Mouse (Mus musculus): Measurements from ENCODE around the gene Pakap. TPM values are rescaled to one million over a fixed set of nuclear protein-coding genes. Genes with fewer than 3 reads are reported as not detected.
"Not testable (repeated sequence)": the region's sequence is repeated elsewhere in the genome, so short reads cannot be mapped to it uniquely, and the experiment has no call there.

Gene Pakap
- total RNA-seq, 2 experiments from 2014 or later: 73.5 to 80.4 TPM

DNA sequence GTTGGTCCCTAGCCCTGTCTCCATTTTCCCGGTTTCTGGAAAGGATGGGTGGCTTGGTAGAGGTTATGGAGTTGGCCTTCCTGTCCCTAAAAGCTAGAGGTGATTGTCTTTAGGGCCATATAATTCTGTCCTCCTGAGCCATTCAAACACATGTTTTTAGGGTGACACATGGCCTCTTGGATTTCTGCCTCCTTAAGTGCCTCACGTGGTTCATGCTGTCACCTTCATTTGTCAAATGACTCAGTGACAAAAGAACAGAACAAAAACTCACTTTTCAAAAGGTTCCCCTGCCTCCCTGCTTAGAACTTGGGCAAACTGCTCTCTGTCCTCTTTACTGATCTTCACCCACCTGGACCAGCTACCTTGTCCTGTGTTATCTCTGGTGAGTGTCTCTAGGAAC, 317.2 kb downstream of the Pakap start:
- DNase-seq: no peak

DNA sequence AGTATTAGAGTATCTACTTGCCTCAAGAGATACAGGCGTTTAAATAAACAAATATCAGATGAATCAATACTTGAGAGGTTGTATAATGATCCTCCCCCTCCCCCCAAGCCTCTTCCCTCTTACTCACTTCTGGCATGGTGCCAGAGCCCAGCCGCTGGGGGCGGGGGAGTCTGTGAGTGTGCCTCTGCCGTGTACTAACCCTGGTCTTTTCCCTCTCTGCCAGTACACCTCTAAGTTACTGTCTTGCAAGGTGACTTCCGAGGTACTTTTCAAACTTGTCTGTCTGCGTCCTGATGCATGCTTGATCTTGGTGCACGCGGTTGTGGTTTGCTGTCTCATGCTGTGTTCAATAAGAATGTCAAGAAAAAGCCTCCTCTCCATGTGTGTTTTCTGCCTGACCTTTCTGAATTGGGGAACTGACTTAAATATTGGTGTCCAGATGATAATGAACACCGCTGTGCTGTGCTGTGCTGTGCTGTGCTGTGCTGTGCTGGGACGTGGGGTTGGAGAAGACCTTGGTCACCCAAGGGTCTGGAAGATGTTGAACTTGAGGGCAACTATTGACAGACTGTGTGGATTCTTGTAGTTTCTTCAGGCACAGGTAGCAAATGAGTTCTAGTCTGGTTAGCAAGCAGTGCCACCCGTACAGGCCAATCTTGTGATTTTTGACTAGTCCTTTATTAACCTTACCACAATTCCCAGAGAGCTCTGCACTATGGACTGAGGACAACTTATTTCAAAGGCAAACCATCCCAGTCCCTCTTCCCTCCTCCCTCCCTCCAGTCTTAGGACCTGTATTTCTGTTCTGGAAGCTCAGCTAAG, 318.3 kb downstream of the Pakap start:
- DNase-seq: peak; percentile 59

DNA sequence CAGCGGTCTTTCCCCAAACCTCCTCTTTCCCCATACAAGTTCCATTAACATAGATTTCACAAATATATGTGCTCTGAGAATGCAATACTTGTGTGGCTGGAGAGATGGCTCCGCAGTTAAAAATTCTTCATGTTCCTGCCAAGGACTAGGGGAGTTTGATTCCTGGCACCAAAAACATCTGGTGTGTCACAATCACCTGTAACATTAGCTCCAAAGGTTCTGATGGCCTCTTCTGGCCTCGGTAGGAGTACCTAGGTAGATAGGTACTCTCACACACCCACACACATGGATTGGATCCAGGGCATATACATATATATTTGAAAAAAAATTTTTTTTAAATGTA, 318.9 kb downstream of the Pakap start:
- no peak for DNase-seq

DNA sequence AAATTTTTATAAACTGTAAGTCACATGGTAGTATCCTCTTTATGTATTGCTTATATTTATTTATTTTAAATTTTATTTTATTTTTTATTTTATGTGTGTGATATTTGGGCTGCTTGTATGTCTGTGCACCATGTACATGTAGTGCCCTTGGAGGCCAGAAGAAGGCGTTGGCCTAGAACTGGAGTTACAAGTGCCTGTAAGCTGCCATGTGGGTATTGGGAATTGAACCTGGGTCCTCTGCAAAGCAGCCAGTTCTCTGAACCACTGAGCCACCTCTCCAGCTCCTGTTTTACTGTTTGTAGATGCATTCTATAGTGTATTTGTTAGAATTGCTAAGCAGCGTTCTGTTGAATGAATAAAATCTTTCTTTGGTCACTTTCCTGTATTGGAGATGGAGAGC, 320.3 kb downstream of the Pakap start:
- no peak for DNase-seq

DNA sequence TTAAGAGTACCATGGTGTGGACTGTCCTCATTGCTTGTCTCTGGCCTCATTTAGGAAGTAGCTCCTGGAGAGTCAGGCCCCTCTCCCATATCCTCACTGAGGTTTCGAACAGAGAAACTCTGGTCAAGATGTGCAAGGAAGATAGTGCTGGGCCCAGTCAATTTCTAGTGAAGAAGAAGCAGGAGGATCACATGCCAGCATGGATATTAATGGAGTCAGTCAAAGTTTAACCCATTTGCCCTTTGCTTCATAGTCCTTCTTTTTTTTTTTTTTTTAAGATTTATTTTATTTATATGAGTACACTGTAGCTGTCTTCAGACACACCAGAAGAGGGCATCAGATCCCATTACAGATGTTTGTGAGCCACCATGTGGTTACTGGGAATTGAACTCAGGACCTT, 321.0 kb downstream of the Pakap start:
- not testable (repeated sequence) for DNase-seq

DNA sequence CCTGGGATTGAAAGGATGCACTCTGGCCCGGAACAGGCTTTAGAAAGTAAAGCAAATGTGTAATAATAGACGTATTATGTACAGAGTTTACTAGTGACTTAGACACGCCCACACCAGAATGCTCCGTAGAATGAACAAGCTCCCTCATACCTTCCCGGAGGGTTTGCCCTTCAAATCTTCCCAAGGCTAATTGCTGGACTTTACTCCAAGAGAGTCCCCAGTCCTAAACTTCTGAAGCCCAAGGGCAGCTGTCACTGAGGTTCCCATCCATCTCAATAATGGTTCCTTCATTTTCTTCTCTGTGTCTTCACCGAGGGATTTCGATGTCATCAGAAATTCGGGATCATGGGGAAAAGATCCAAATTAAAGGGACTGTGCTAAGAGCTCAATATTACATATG, 321.8 kb downstream of the Pakap start:
- no peak for DNase-seq

DNA sequence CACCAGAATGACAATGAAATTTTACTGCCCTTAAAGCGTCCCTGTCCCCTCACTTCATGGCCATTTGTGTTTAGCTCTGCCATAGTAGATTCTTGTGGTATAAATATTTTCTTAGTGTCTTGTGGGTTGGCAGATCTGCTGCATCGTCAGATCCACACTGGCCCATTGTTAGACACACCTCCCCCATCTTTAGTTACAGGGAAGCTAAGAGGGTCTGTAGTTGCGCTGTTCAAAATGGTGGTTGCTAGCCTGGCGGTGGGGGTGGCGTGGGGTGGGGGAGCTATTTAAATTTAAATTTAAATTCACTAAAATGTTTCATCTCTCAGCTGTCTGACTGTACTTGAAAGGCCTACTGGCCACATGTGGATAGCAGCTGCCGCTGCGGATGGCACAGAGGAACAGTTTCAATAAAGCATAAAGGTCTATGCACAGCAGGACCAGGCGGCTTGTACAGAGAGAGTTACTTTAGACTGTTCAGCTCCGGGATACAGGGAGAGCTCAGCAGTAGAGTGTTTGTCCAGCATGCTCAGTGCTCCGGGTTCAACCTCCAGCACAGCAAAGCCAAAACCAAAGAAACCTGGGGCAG, 324.1 kb downstream of the Pakap start:
- no peak for DNase-seq

DNA sequence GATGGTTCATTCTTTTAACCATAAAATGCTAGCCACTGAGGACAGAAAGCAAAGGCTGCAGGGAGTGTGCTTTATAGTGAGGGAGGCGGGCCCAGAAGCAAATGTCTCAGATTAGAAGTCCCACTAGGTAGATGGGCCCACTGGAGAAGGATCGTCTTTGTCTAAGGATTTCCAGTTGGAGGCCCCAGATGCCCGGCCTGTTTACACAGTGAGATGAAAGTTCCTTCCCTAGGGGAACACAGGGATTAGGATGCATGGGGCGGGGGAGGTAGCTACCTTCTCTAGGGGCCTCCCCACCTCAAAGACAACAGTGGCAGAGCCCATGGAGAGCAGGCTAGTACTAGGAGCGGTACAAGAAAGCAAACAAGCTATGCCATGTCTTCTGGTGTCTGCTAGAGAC, 327.2 kb downstream of the Pakap start:
- no peak for DNase-seq

DNA sequence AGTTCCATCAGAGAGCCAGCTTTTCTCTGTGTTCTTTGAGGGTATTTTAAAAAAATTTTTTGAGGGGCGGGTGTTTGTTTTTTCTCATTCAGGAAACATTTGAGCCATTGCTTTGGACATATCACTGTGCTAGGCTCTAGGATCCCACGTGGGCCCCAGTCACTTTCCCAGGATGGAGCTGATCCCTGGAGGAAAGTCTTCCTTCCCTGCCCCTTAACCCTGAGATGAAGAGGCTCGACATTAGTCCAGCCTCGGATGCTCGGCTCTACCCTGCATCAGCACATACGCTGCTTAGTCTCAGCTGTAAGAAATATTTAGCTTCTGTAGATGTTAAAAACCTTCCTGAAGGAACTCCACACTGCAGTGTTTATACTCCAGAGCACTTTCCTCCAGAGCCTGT, 327.9 kb downstream of the Pakap start:
- DNase-seq: no peak

DNA sequence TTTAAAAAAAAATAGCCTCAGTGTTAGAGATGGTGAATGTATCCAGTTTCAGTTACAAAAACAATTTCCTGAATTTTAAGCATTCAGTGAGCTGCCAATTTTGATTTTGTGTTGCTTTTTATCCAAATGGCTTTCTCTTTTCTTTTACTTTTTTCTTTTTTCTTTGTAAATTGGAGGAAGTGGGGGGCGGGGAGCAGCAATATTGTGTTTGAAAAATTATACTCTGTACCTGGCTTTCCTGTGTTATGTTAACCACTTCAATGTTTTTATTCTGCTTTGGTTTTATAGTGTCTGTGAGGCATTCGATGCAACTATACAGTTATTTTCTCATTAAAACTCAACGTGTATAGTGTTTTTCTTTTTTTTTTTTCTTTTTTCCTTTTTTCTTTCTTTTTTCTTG, 328.7 kb downstream of the Pakap start:
- DNase-seq: no peak

DNA sequence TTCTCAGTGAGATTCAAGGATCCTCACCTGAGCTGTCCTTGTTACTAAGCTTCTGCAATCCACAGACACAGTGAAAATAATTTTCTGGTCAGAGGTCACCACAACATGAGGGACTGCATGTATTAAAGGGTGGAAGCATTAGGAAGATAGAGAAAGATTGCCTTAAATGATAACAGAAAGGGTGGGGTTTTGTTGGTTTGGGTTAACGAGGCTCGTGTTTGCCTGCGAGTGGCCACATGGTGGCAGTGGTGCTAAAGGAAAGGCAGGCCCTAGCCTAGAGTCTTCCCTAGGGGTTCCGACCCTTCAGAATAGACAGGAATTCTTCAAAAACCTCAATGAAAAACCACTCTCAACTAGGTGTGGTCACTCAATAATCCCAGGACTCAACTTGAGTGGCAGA, 333.2 kb downstream of the Pakap start:
- peak; percentile 48 for DNase-seq

DNA sequence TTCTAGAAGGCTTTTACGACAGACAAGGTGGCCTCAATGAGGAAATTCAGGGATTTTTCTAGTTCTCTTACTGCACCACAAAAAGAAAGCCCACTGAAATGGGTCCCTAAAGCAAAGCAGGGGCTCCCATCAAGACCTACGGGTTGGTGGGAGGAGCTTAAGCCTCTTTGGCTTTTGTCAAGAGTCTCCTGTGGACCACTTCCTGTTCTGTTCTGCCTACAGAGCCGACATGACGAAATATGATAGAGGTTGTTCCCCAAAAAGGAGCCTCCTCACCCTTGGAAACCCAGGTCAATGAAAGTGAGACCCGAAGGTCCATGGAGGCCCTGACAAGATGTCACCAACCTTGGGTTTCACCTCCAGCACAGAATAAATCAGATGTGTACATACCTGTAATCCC, 334.6 kb downstream of the Pakap start:
- no peak for DNase-seq

DNA sequence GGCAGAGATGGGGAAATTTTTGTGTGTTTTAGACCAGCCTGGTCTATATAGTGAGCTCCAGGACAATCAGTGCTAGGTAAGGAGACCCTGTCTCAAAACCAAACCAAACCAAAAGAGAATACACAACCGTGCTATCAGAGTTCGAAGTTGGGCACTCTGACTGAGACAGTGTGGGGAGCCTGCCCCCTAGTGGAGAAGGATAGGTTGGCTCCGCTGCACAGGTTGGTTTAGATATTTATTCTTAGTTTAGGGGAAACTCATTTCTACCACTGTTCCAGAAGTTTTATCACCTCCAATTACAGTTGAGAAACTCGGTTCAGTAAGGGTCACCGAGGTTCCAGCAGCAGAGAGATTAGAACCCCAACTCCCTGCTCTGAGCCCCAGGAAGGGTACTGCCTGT, 336.2 kb downstream of the Pakap start:
- DNase-seq: peak; percentile 82

DNA sequence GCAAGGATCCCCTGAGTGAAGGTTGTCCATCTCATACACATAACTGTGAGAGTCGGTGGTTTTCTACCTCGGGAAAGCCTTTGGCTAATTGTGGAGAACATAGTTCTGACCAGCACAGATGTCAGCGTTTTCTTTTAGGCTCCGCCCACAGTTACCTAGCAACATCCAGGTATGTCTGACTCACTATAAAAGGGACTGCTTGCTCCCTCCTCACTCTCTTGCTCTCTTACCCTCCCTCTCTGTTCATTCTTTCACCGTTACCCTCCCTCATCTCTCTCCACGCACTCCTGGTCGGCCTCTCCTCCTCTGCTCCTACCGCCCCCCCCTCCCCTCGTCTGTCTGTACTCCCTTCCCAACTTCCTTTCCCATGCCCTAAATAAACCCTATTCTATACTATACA, 336.7 kb downstream of the Pakap start:
- no peak for DNase-seq

DNA sequence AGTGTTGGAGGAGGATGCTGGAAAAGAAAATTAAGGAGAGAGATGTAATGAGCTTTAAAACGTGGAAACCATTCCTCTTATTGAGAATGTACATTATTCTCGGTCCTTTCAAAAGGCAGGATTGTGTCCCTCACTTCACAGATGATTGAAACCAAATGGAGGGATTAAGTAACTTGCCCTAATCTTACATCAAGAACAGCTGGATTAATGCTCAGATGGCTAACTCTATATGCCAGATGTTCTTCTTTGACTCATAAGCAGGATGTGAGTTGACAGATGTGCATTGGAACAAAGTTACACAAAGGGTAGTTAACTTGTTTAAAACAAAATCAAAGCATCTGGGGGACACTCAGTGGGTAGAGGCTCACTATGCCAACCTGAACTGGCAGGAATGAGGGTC, 338.7 kb downstream of the Pakap start:
- DNase-seq: no peak

DNA sequence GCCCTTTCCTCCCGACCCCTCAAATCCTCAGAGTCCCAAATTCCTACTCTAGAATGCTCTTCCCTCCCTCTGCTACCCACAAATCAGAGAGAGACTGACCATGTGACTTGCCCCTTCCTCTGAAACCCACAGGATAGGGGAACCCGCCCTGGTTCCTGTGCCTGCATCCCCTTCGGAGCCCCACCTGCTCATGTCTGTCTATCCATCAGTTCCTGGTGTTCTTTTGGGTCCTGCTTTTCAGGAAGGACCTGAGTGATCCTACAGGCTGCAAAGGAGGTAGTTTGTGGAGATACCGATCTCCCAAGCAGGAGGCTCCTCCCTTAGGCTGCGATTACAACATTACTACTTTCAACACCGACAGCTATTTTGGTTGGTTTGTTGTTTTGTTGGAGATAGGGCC, 340.9 kb downstream of the Pakap start:
- no peak for DNase-seq

DNA sequence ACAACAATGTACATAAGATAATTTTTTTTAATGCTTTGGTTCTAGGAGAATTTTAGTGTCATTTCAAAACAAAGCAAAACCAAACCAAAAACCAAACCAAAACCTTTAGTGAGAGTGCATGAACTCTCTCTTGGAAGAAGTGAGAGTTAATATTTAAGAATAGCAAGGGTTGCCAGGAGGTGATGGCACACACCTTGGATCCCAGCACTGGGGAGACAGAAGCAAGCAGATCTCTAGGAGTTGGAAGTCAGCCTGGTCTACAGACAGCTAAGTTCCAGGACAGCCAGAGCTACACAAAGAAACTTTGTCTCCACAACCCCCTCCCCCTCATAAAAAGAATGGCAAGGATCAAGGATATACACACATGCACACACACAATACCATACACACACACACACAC, 345.0 kb downstream of the Pakap start:
- DNase-seq: no peak

DNA sequence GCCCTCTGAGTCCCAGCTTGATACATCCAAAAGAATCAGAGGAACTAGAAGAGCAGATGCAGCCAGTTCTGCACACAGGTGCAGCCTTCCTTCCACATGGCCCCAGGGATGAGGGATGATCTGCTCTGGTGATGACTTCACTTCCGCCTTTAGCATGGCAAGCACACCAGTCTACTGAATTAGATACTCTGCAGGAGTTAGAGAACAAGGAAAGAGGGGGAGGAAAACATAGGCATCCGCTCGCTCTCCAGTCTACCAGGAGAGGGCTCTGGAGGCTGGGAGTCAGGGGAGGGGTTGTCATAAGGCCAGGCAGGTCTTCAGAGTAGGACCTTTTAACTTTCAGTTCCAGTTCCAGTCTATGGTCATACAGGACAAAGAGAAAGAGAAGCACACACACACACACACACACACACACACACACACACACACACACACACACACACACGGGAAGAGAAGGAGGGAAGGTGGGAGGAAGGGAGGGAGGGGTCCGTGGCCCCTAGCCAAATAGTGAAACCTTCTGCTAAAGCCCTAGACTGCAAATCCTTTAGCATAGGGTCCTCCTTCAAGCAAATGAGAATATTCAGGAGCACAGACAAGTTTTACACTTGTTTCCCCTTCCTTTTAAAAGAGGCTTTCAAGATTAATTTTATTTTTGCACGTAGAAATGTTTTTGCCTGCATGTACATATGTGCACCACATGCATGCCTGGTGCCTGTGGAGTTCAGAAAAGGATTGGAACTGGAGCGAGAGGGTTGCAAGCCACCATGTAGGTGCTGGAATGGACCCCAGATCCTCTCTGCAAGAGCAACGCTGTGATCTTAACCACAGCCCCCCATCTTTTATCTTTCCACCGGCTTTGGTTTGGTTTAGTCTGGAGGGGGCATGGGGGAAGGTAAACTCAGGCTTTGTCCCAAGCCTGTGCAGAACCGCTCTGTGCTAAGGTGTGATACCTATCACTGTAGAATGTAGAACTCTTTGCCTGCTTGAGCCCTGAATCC, 346.5 kb downstream of the Pakap start:
- DNase-seq: no peak

DNA sequence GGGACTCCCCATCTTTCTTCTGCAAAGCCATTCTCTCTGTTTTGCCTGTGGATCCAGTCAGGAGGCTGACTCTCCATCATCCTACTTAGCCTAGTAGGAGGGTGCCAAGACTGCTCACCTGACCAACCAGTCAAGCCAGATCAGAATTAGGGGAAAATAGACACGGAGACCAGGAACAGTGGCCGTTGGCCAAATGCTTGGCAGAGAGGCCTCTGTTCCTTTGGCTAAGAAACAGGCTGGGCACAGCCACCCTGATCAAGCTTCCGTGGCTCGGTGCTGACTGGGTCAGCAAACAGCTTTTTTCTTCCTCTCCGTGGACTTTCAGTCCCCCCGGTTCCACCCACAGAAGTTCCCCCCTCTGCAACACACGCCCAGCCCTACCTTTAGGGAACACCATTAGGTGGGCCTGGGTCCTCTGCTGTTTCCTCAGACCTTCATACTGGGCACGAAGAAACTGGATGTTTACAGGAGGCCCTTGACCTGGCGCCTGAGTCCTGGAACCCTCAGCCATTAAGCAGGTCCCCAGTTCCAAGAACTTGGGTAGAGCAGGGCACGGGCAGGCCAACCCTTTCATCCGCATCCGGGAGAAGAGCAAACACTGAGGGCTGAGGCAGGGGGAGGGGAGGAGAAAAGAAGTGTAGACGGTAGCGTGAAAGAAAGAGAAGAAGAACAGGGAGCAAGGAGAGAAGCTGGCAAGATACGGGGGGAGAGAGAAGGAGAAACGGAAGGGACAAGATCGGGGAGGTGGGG, 347.4 kb downstream of the Pakap start:
- peak; percentile 49 for DNase-seq

DNA sequence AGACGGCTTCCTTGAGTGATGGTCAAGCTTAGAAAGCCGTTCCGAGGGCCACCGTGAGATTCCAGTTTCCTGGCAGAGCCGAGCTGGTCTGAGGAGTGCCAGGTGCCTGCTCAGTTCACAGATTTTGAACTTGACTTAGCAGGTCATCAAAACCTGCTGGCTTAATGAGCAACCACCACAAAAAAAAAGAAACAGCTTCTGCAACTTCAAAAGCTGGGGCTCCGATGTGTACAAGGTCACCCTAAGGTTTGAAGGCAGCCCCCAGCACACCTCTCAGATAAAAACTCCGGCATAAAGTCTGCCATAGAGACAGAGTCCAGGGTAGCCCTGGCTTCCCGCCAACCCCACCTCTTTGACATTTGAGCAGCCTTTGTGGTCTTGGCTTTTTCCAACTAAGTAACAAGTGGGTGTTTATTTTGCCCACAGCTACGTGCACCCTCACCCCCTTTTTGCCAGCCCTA, 348.3 kb downstream of the Pakap start, which contains the start of gene D630039A03Rik:
TSS of gene D630039A03Rik (minus strand) at position 97 of the 461 bp plus-strand sequence.
- peak; percentile 36 for DNase-seq

DNA sequence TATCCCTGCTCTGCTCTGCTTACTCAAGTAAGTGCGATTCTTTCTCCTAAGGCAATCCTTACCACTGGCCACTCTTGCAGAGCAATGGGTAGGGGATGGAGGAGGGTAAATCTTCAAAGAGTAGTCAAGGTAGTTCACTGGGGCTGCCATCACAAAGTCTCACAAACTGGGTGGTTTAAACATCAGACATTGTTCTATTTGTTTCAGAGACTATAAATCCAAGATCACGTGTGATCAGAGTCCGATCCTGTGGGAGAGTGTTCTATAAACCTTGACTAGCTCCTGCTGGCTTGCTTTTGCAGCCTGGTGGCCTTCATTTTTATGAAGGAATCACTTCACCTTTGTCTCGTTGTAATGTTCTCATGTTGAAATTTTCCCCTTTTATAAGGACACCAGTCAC, 348.7 kb downstream of the Pakap start:
- DNase-seq: no peak
